ENCODE assay signal across 20 mouse cellular contexts in genomic region chr5:143272540-143273330, GRCm38 (mm10). TPM values are rescaled to one million over a fixed set of nuclear protein-coding genes. Genes with fewer than 3 reads are reported as not detected.
DNase-seq lines count a peak whose midpoint lies in the region; ATAC-seq and TF ChIP-seq lines count a peak whose summit lies in the region.
"Had no signal": no experiment of that assay in that cellular context is flagged by ENCODE, and none has a peak within 500 bp of the region (broad histone marks: within the 10 kb centered on the region; RNA-seq: fewer than 3 reads in every experiment).

No protein-coding gene starts in this region.

- H3K9me3 ChIP-seq in MEL (replicated peaks; ENCODE audit: insufficient read depth, low read length) = no peaks in the 10 kb centered on the region
- no peaks in the 10 kb centered on the region for H3K9me3 ChIP-seq in embryonic facial prominence, embryonic 15.5 days (replicated peaks)
- H3K9me3 ChIP-seq: heart, embryonic 15.5 days; neural tube, embryonic 15.5 days had no signal

- peaks cover 0 to 20% of the 10 kb centered on the region in 2 experiments; a peak in 2 of 4 replicates for H3K36me3 ChIP-seq in MEL (ENCODE audit: control insufficient read depth in 1 of 2, insufficient read depth in 2 of 2, low read length in 2 of 2)
- H3K36me3 ChIP-seq in embryonic facial prominence, embryonic 15.5 days = no peaks in the 10 kb centered on the region
- H3K36me3 ChIP-seq: heart, embryonic 15.5 days; neural tube, embryonic 15.5 days had no signal

- peak overlapping the region; percentile 47 for H3K9ac ChIP-seq in MEL (ENCODE audit: control insufficient read depth, low read depth, low read length, poor library complexity, severe bottlenecking)
- no peak overlapping the region for H3K9ac ChIP-seq in embryonic facial prominence, embryonic 15.5 days
- H3K9ac ChIP-seq: heart, embryonic 15.5 days; hindbrain, embryonic 14.5 days; neural tube, embryonic 15.5 days had no signal

- TF ChIP-seq EP300 in MEL (IDR thresholded peaks at IDR 0.05; ENCODE audit: low read depth in 1 of 2, low read length in 2 of 2) = peak; percentile 79 to 95

- H3K4me1 ChIP-seq in MEL (ENCODE audit: control insufficient read depth in 1 of 2, insufficient read depth in 2 of 2, low read length in 2 of 2) = peaks cover 8 to 39% of the 10 kb centered on the region in 2 experiments
- peaks cover 23% of the 10 kb centered on the region for H3K4me1 ChIP-seq in embryonic facial prominence, embryonic 15.5 days

- no peaks in the 10 kb centered on the region for H3K27me3 ChIP-seq in MEL (ENCODE audit: control insufficient read depth in 1 of 2, insufficient read depth in 2 of 2, low read length in 2 of 2)
- peaks cover 2% of the 10 kb centered on the region; the same call in 1 of the 2 replicates for H3K27me3 ChIP-seq in embryonic facial prominence, embryonic 15.5 days
- H3K27me3 ChIP-seq: neural tube, embryonic 15.5 days had no signal

- no peak for TF ChIP-seq RAD21 in MEL (IDR thresholded peaks at IDR 0.05; ENCODE audit: low read depth, low read length)

- intact Hi-C loops in left cerebral cortex, postnatal 4 days (cut with DNase I) = no loop called here
- intact Hi-C loops in left cerebral cortex, adult 2 months (cut with DNase I) = no loop called here

- no peak overlapping the region for H3K4me3 ChIP-seq in left cerebral cortex, adult 2 months
- H3K4me3 ChIP-seq in MEL (ENCODE audit: control insufficient read depth in 1 of 2, insufficient read depth in 1 of 2, low read depth in 2 of 2, low read length in 2 of 2) = peak overlapping the region; percentile 40 to 51
- no peak overlapping the region for H3K4me3 ChIP-seq in embryonic facial prominence, embryonic 15.5 days (replicated peaks)
- H3K4me3 ChIP-seq: heart, embryonic 15.5 days; neural tube, embryonic 15.5 days had no signal

- no peak overlapping the region for H3K27ac ChIP-seq in left cerebral cortex, adult 2 months
- peak overlapping the region; percentile 96 for H3K27ac ChIP-seq in MEL (ENCODE audit: control insufficient read depth, low read depth, low read length)
- peak overlapping the region; percentile 65 for H3K27ac ChIP-seq in embryonic facial prominence, embryonic 15.5 days (replicated peaks)
- H3K27ac ChIP-seq: heart, embryonic 15.5 days; hindbrain, embryonic 14.5 days; neural tube, embryonic 15.5 days had no signal

- H3K4me2 ChIP-seq in embryonic facial prominence, embryonic 15.5 days (replicated peaks) = no peak overlapping the region
- H3K4me2 ChIP-seq: heart, embryonic 15.5 days; hindbrain, embryonic 14.5 days; neural tube, embryonic 15.5 days had no signal

- WGBS in embryonic facial prominence, embryonic 15.5 days = 69% methylated on average over 16 of the region's 16 CpGs

- peak in 1 of 2 experiments; percentile 67; a peak in 2 of 4 replicates for TF ChIP-seq POLR2A in MEL (IDR thresholded peaks at IDR 0.05; ENCODE audit: control insufficient read depth in 1 of 2, insufficient read depth in 1 of 2, low read depth in 1 of 2, low read length in 2 of 2, poor library complexity in 1 of 2)

- TF ChIP-seq CTCF in left cerebral cortex, adult 2 months (IDR thresholded peaks at IDR 0.05) = no peak
- no peak for TF ChIP-seq CTCF in MEL (IDR thresholded peaks at IDR 0.05 in 2 of 3, conservative IDR thresholded peaks at IDR 0.05 in 1 of 3; ENCODE audit: control insufficient read depth in 1 of 3, insufficient read depth in 1 of 3, low read depth in 2 of 3, low read length in 3 of 3, poor library complexity in 1 of 3, severe bottlenecking in 1 of 3)

- ATAC-seq in embryonic facial prominence, embryonic 15.5 days (ENCODE audit: insufficient number of reproducible peaks, low FRiP score, low TSS enrichment, low read depth) = peak; percentile 5; the same call in 1 of the 2 replicates
- peak; percentile 80 for ATAC-seq in megakaryocyte-erythroid progenitor cell, adult 5-6 weeks (replicated peaks; ENCODE audit: low FRiP score, low TSS enrichment, poor library complexity, severe bottlenecking)
- ATAC-seq: CD4-positive, CD25-positive, alpha-beta regulatory T cell, adult 4 months; lung, postnatal 0 days had no signal

- peaks cover 7% of the 10 kb centered on the region for H3K79me2 ChIP-seq in MEL (ENCODE audit: control insufficient read depth, insufficient read depth, low read length, poor library complexity)

- peak; percentile 78 for DNase-seq in left cerebral cortex, postnatal 4 days
- no peak for DNase-seq in left cerebral cortex, adult 2 months (ENCODE audit: extremely low spot score in 1 of 2, low spot score in 2 of 2)
- DNase-seq in MEL (ENCODE audit: low read depth, low spot score) = peak; percentile 98
- no peak for DNase-seq in embryo, embryonic 9.5 days (ENCODE audit: extremely low spot score)
- DNase-seq in adrenal gland, adult (ENCODE audit: inconsistent age in 2 of 2, low spot score in 1 of 2) = no peak
- DNase-seq: adrenal gland, postnatal 36 days; kidney, adult 11 months; kidney, postnatal 10 days; liver; thymus, postnatal 25 days had no signal

TF ChIP-seq in MEL, 35 proteins besides CTCF, POLR2A, EP300 and RAD21 (continues in another document):
- TF ChIP-seq USF2 (IDR thresholded peaks at IDR 0.05; ENCODE audit: borderline replicate concordance in 1 of 2, insufficient read depth in 1 of 2, low read depth in 1 of 2, low read length in 2 of 2) = no peak
- peak; percentile 90 for TF ChIP-seq TAL1 (IDR thresholded peaks at IDR 0.05; ENCODE audit: low read length)
- peak; percentile 81 for TF ChIP-seq SIN3A (IDR thresholded peaks at IDR 0.05; ENCODE audit: low read length)
- peak; percentile 65; the same call in 1 of the 2 replicates for TF ChIP-seq MYC (IDR thresholded peaks at IDR 0.05; ENCODE audit: low read depth, low read length)
- TF ChIP-seq TBP (IDR thresholded peaks at IDR 0.05; ENCODE audit: low read depth, low read length) = peak; percentile 44
- TF ChIP-seq ZKSCAN1 (IDR thresholded peaks at IDR 0.05; ENCODE audit: low read depth, low read length) = no peak
- TF ChIP-seq TCF12 (IDR thresholded peaks at IDR 0.05; ENCODE audit: low read depth, low read length) = peak; percentile 91
- TF ChIP-seq MAZ (IDR thresholded peaks at IDR 0.05; ENCODE audit: low read depth, low read length) = peak; percentile 96
- TF ChIP-seq RCOR1 (IDR thresholded peaks at IDR 0.05; ENCODE audit: low read depth, low read length) = peak; percentile 84
- peak; percentile 76 for TF ChIP-seq ETS1 (IDR thresholded peaks at IDR 0.05; ENCODE audit: low read depth, low read length)
- no peak for TF ChIP-seq ZNF384 (IDR thresholded peaks at IDR 0.05; ENCODE audit: low read depth, low read length)

RNA-seq across cellular contexts. Expression of gene Zfp316, which starts 2.9 kb away (rescaled TPM):
- 10 to 100 TPM; 29.5 to 30.2 TPM for total RNA-seq in left cerebral cortex, postnatal 4 days (2021)
- total RNA-seq in left cerebral cortex, adult 2 months (2021) = 10 to 100 TPM; 20.0 to 23.4 TPM
- total RNA-seq in MEL (2012; rRNA removed) = 3.1 and 4.8 TPM in 2 replicates
- polyA plus RNA-seq in MEL (2012; ENCODE audit: insufficient read depth in 1 of 2, insufficient read length in 2 of 2, low read depth in 1 of 2, low replicate concordance in 2 of 2, missing spikeins in 1 of 2) = 1 to 10 TPM in 1 of 2 experiments, not detected in 1; 4.3 TPM
- polyA plus RNA-seq in embryonic facial prominence, embryonic 15.5 days (2015; fragmentation: Nextera tagmentation; extraction: Ambion mirVana) = 4.4 and 5.2 TPM in 2 replicates
- total RNA-seq in megakaryocyte-erythroid progenitor cell, adult 5-6 weeks (2014; fragmentation: Nextera tagmentation) = 3.5 and 4.4 TPM in 2 replicates
- total RNA-seq in megakaryocyte-erythroid progenitor cell, adult 5-6 weeks (2017) = 2.8 and 3.7 TPM in 2 replicates

RNA-seq across cellular contexts. Expression of gene Zfp853, which starts 20.7 kb away (rescaled TPM):
- total RNA-seq in left cerebral cortex, postnatal 4 days (2021) = 10 to 100 TPM in 1 of 2 experiments, 1 to 10 TPM in 1; 8.5 to 10.1 TPM
- total RNA-seq in left cerebral cortex, adult 2 months (2021) = 1 to 10 TPM; 5.8 to 7.1 TPM
- total RNA-seq in MEL (2012; rRNA removed) = 0.08 TPM in 1 of 2 replicates, not detected in the other
- polyA plus RNA-seq in MEL (2012; ENCODE audit: insufficient read depth in 1 of 2, insufficient read length in 2 of 2, low read depth in 1 of 2, low replicate concordance in 2 of 2, missing spikeins in 1 of 2) = under 1 TPM in 1 of 2 experiments, not detected in 1; 0.14 TPM
- 0.29 and 0.32 TPM in 2 replicates for polyA plus RNA-seq in embryonic facial prominence, embryonic 15.5 days (2015; fragmentation: Nextera tagmentation; extraction: Ambion mirVana)
- not detected in 2 replicates for total RNA-seq in megakaryocyte-erythroid progenitor cell, adult 5-6 weeks (2014; fragmentation: Nextera tagmentation)
- not detected in 2 replicates for total RNA-seq in megakaryocyte-erythroid progenitor cell, adult 5-6 weeks (2017)
- polyA plus RNA-seq: CD4-positive, CD25-positive, alpha-beta regulatory T cell, adult 4 months; heart, embryonic 15.5 days; lung, postnatal 0 days had no signal

RNA-seq across cellular contexts. Expression of gene Zfp12, which starts 37.8 kb away (rescaled TPM):
- 10 to 100 TPM; 24.9 to 29.5 TPM for total RNA-seq in left cerebral cortex, postnatal 4 days (2021)
- 10 to 100 TPM; 31.4 to 32.9 TPM for total RNA-seq in left cerebral cortex, adult 2 months (2021)
- 15.5 and 17.3 TPM in 2 replicates for total RNA-seq in MEL (2012; rRNA removed)
- polyA plus RNA-seq in MEL (2012; ENCODE audit: insufficient read depth in 1 of 2, insufficient read length in 2 of 2, low read depth in 1 of 2, low replicate concordance in 2 of 2, missing spikeins in 1 of 2) = 10 to 100 TPM; 15.2 to 56.3 TPM
- 16.9 TPM in 2 replicates for polyA plus RNA-seq in embryonic facial prominence, embryonic 15.5 days (2015; fragmentation: Nextera tagmentation; extraction: Ambion mirVana)
- total RNA-seq in megakaryocyte-erythroid progenitor cell, adult 5-6 weeks (2014; fragmentation: Nextera tagmentation) = 12.6 and 15.6 TPM in 2 replicates
- total RNA-seq in megakaryocyte-erythroid progenitor cell, adult 5-6 weeks (2017) = 10.6 and 17.4 TPM in 2 replicates

RNA-seq across cellular contexts. Expression of gene E130309D02Rik, which starts 42.4 kb away (rescaled TPM):
- total RNA-seq in left cerebral cortex, postnatal 4 days (2021) = 10 to 100 TPM; 26.0 to 29.9 TPM
- 10 to 100 TPM; 24.2 to 25.5 TPM for total RNA-seq in left cerebral cortex, adult 2 months (2021)
- 51.4 and 59.3 TPM in 2 replicates for total RNA-seq in MEL (2012; rRNA removed)
- polyA plus RNA-seq in MEL (2012; ENCODE audit: insufficient read depth in 1 of 2, insufficient read length in 2 of 2, low read depth in 1 of 2, low replicate concordance in 2 of 2, missing spikeins in 1 of 2) = 10 to 100 TPM in 1 of 2 experiments, not detected in 1; 92.4 TPM
- 33.1 and 33.7 TPM in 2 replicates for polyA plus RNA-seq in embryonic facial prominence, embryonic 15.5 days (2015; fragmentation: Nextera tagmentation; extraction: Ambion mirVana)
- total RNA-seq in megakaryocyte-erythroid progenitor cell, adult 5-6 weeks (2014; fragmentation: Nextera tagmentation) = 60.6 and 64.4 TPM in 2 replicates
- total RNA-seq in megakaryocyte-erythroid progenitor cell, adult 5-6 weeks (2017) = 10.5 and 23.6 TPM in 2 replicates

RNA-seq across cellular contexts. Expression of gene Spdye4a, which starts 46.0 kb away (rescaled TPM):
- not detected for total RNA-seq in left cerebral cortex, postnatal 4 days (2021)
- not detected for total RNA-seq in left cerebral cortex, adult 2 months (2021)
- not detected in 2 replicates for total RNA-seq in MEL (2012; rRNA removed)
- not detected for polyA plus RNA-seq in MEL (2012; ENCODE audit: insufficient read depth in 1 of 2, insufficient read length in 2 of 2, low read depth in 1 of 2, low replicate concordance in 2 of 2, missing spikeins in 1 of 2)
- not detected in 2 replicates for polyA plus RNA-seq in embryonic facial prominence, embryonic 15.5 days (2015; fragmentation: Nextera tagmentation; extraction: Ambion mirVana)
- total RNA-seq in megakaryocyte-erythroid progenitor cell, adult 5-6 weeks (2014; fragmentation: Nextera tagmentation) = not detected in 2 replicates
- not detected in 2 replicates for total RNA-seq in megakaryocyte-erythroid progenitor cell, adult 5-6 weeks (2017)
- total RNA-seq: adrenal gland, postnatal 36 days; left cerebral cortex, postnatal 10 days had no signal
- polyA plus RNA-seq: CD4-positive, CD25-positive, alpha-beta regulatory T cell, adult 4 months; gonadal fat pad, adult 2 months; heart, embryonic 15.5 days; hindbrain, embryonic 14.5 days; lung, postnatal 0 days; neural tube, embryonic 15.5 days; small intestine, adult 2 months had no signal

Comparison
In these comparisons a context has a peak if more than half of its experiments do, and no peak if none do; other contexts are left out.
1. DNase-seq: peak in left cerebral cortex, postnatal 4 days (single experiment) and MEL (single experiment); none in left cerebral cortex, adult 2 months (0 of 2), embryo, embryonic 9.5 days (single experiment) and adrenal gland, adult (0 of 2).
2. H3K4me3 ChIP-seq: peak in MEL (2 of 2); none in left cerebral cortex, adult 2 months (single experiment) and embryonic facial prominence, embryonic 15.5 days (single experiment).